Mouse (Mus musculus) liver, embryonic 15.5 days (tissue): ENCODE measurements around the gene Fam98a. TPM values are rescaled to one million over a fixed set of nuclear protein-coding genes. Genes with fewer than 3 reads are reported as not detected.

Source experiments
- ATAC-seq: fragments of 200-750 bp; cut with Nextera tagmentation; 2 replicates; pipeline ENCODE4 v1.8.0; 2017; ENCODE audit warnings: moderate number of reproducible peaks, mild to moderate bottlenecking, moderate library complexity; ENCODE audit not compliant: insufficient read depth
- H3K27ac ChIP-seq: fragments of 300-500 bp; sonication (generic); replicated peaks from 2 replicates; pipeline ENCODE4 v1.5.1; 2015; ENCODE audit warnings: mild to moderate bottlenecking, inconsistent platforms
- H3K27me3 ChIP-seq: fragments of 300-500 bp; sonication (generic); 2 replicates; pipeline ENCODE4 v1.6.1; 2015; ENCODE audit warnings: mild to moderate bottlenecking, inconsistent platforms
- H3K36me3 ChIP-seq: fragments of 300-500 bp; sonication (generic); replicated peaks from 2 replicates; pipeline ENCODE4 v1.6.1; 2015; ENCODE audit warnings: moderate library complexity, mild to moderate bottlenecking, inconsistent platforms
- H3K4me1 ChIP-seq: fragments of 300-500 bp; sonication (generic); replicated peaks from 2 replicates; pipeline ENCODE4 v1.6.1; 2015; ENCODE audit warnings: inconsistent platforms
- H3K4me2 ChIP-seq: fragments of 300-500 bp; sonication (generic); 2 replicates; pipeline ENCODE4 v1.6.1; 2015; ENCODE audit warnings: moderate library complexity, mild to moderate bottlenecking, inconsistent platforms
- H3K4me3 ChIP-seq: fragments of 300-500 bp; sonication (generic); replicated peaks from 2 replicates; pipeline ENCODE4 v1.5.1; 2015; ENCODE audit warnings: mild to moderate bottlenecking, inconsistent platforms
- H3K9ac ChIP-seq: fragments of 300-500 bp; sonication (generic); 2 replicates; pipeline ENCODE4 v1.6.1; 2015; ENCODE audit warnings: moderate library complexity, mild to moderate bottlenecking, inconsistent platforms
- H3K9me3 ChIP-seq: fragments of 300-500 bp; sonication (generic); replicated peaks from 2 replicates; pipeline ENCODE4 v1.6.1; 2016; ENCODE audit warnings: inconsistent platforms
- WGBS: fragments of 180-500 bp; shearing (Covaris S2); methylation state at CpG from one replicate; pipeline ENCODE4 v1.1.7; 2015; ENCODE audit warnings: mixed read lengths; ENCODE audit not compliant: insufficient replicate concordance; 5-methylcytosine and 5-hydroxymethylcytosine counted together
- polyA plus RNA-seq: library from polyadenylated mRNA; unstranded; fragments of >200 nt; fragmentation: Nextera tagmentation; extraction: Ambion mirVana; gene quantifications from 2 replicates; pipeline ENCODE4 v1.2.1, GENCODE M21; 2015

The Fam98a gene
- polyA plus RNA-seq, result 14.5 and 14.8 TPM in 2 replicates

DNA sequence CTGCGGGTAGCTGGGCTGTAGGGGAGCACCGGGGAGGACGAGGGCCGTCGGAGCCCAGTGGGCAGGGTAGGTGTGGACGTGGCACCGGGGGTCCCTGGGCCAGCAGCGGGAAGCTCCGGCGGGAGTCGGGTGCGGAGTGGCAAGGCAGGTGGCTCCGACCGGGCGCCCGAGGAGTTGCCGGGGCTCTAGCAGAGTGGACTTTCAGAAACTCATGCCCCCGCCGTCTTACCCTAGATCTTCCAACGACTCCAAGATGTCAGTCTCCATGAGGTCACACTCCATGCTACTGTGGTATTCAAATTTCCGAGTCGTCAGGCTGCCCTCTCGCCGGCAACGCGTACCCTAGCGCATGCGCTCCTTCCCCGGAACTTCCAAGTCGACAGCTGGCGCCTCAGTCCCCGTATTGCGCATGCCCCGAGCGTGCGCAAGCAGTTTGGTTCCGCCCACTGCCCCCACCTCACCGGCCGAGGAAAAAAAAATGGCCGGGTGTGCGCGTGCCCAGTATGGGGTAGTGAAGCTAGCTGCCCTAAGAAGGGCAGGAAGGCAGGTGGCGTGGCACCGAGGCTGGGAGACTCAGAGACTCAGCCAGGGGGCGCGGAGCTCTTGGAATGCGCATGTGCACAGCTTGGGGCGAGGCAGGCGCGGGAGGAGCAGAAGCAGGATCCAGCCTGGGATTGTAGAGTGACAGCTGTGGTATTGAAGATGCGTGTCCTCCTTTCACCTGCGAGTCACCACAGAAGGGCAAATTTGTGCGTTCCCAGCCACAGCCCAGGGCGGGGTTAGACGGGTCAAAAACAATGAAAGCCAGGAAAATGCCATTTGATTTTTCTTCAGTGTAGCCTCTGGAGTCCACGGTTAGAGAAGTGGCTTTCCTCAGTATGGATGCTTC lies at the start of gene Fam98a:
Fam98a (minus strand) TSS at position 435 of the 889 bp plus-strand sequence.
- under 1% methylated on average over 56 of the region's 56 CpGs for WGBS
- H3K9me3 ChIP-seq, result no peaks in the 10 kb centered on the region
- H3K4me3 ChIP-seq, result peak within 1 kb of the TSS; percentile 76
- peak within 1 kb of the TSS; percentile 90 for H3K4me2 ChIP-seq
- peaks cover 26% of the 10 kb centered on the region for H3K4me1 ChIP-seq
- H3K27me3 ChIP-seq, result no peaks in the 10 kb centered on the region
- H3K9ac ChIP-seq, result peak within 1 kb of the TSS; percentile 76
- peaks cover 8% of the 10 kb centered on the region for H3K36me3 ChIP-seq
- H3K27ac ChIP-seq, result peak within 1 kb of the TSS; percentile 61
- ATAC-seq, result peak; percentile 97

GRCm38 (mm10) chr17:75598652-75599051 lies 46.9 kb upstream of the Fam98a start:
- Histone ChIP-seq H3K9me3 (no peaks in the 10 kb centered on the region), H3K4me3 (no peak overlapping the region), H3K4me1 (no peaks in the 10 kb centered on the region), H3K4me2 (no peak overlapping the region), H3K36me3 (no peaks in the 10 kb centered on the region), H3K27me3 (no peaks in the 10 kb centered on the region), H3K9ac (no peak overlapping the region), H3K27ac (0 out of 2 replicates have a peak overlapping the region, but pooled peaks have one; percentile 10)
- 51% methylated on average over 3 of the region's 3 CpGs for WGBS
- ATAC-seq, result peak; percentile 57

- no peak overlapping the region for H3K27ac ChIP-seq
Observed at GRCm38 (mm10) chr17:75582738-75583137, 31.0 kb upstream of the Fam98a start.

DNA sequence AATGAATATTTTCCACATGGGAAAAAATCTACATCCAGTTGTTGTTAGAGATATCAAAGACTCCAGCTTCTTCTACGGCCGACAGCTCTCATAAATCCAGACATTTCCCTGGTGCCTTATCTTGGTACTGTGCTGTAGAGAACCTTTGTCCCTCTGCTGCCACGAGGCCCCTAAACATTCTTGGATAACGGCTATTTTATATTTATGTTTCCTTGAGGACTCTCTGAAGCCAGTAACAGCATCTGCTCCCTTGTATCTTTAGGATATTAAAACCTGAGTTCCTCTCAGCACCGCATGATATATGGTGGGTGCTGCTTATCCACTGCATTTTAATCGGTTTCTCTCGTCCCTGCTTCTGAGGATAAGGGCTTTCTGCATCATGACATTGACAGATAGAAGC lies 23.9 kb upstream of the Fam98a start:
- Histone ChIP-seq H3K9me3 (no peaks in the 10 kb centered on the region), H3K27me3 (no peaks in the 10 kb centered on the region), H3K4me3 (no peak overlapping the region), H3K4me1 (no peaks in the 10 kb centered on the region), H3K36me3 (no peaks in the 10 kb centered on the region), H3K4me2 (no peak overlapping the region), H3K9ac (no peak overlapping the region), H3K27ac (no peak overlapping the region)
- ATAC-seq, result no peak
- 52% methylated on average over 7 of the region's 7 CpGs for WGBS

More at GRCm38 (mm10) chr17:75582738-75583137, 31.0 kb upstream of the Fam98a start:
- Histone ChIP-seq H3K4me2 (no peak overlapping the region), H3K9me3 (no peaks in the 10 kb centered on the region), H3K36me3 (no peaks in the 10 kb centered on the region), H3K4me3 (no peak overlapping the region), H3K9ac (no peak overlapping the region), H3K4me1 (no peaks in the 10 kb centered on the region), H3K27me3 (no peaks in the 10 kb centered on the region)
- ATAC-seq, result no peak
- 56% methylated on average over 1 of the region's 1 CpGs for WGBS

DNA sequence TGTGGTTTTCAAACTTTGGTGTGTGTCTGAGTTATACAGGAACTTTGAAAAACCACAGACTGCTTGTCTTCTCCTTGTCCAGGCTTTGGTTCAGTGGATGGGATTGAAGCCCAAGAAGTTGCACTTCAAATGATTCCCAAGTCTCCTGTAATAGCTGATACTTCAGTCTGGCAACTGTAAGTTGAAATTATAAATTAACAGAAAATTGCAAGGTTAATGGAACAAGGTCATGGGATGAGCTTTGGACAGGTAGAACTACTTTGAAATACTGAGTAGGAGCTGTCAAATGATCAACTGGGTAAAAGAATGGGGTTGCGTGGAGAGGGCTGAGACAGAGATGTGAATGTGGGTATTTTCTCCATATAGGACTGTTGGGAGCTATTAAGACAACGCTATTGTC lies 6.3 kb upstream of the Fam98a start:
- no peaks in the 10 kb centered on the region for H3K27me3 ChIP-seq
- H3K4me3 ChIP-seq, result no peak overlapping the region
- no peak overlapping the region for H3K27ac ChIP-seq
- H3K9me3 ChIP-seq, result no peaks in the 10 kb centered on the region
- 78% methylated on average over 2 of the region's 2 CpGs for WGBS
- no peak overlapping the region for H3K4me2 ChIP-seq
- no peak overlapping the region for H3K9ac ChIP-seq
- no peaks in the 10 kb centered on the region for H3K36me3 ChIP-seq
- no peaks in the 10 kb centered on the region for H3K4me1 ChIP-seq
- ATAC-seq, result no peak

- Histone ChIP-seq H3K4me3 (no peak overlapping the region), H3K27ac (no peak overlapping the region), H3K4me2 (no peak overlapping the region), H3K9ac (no peak overlapping the region), H3K27me3 (no peaks in the 10 kb centered on the region), H3K36me3 (no peaks in the 10 kb centered on the region), H3K4me1 (peaks cover 6% of the 10 kb centered on the region), H3K9me3 (no peaks in the 10 kb centered on the region)
- ATAC-seq, result no peak
- WGBS, result 56% methylated on average over 3 of the region's 3 CpGs
Observed at GRCm38 (mm10) chr17:75557031-75557430, 5.3 kb upstream of the Fam98a start.

- peaks cover 17% of the 10 kb centered on the region for H3K36me3 ChIP-seq
- peak overlapping the region; percentile 76 for H3K9ac ChIP-seq
- no peaks in the 10 kb centered on the region for H3K27me3 ChIP-seq
- ATAC-seq, result no peak
- peak overlapping the region; percentile 90 for H3K4me2 ChIP-seq
- H3K4me3 ChIP-seq, result peak overlapping the region; percentile 76
- peaks cover 26% of the 10 kb centered on the region for H3K4me1 ChIP-seq
- no peaks in the 10 kb centered on the region for H3K9me3 ChIP-seq
- peak overlapping the region; percentile 61; the same call in 1 of the 2 replicates for H3K27ac ChIP-seq
- 29% methylated on average over 11 of the region's 11 CpGs for WGBS
Observed at GRCm38 (mm10) chr17:75550771-75551413, 854 bp downstream of the Fam98a start.

DNA sequence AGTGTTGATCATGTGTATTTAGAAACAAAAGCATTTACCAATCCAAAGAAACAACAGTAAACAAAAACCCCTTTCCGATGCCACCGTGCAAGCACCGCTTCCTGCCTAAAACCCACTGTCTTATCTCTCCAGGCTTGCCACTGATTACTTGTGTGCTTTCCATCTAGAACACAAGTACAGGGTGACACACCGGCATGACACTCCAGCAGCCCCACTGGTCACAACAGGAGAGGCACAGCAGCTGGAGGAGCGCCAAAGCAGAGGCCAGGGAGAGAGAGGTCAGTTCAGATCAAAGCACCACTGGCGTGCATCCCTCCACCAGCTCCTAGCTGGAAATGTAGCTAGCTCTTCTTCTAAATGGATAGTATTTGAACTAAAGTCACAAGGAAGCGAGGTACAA lies 7.5 kb downstream of the Fam98a start:
- Histone ChIP-seq H3K36me3 (peaks cover 49% of the 10 kb centered on the region), H3K4me3 (no peak overlapping the region), H3K9ac (no peak overlapping the region), H3K27me3 (no peaks in the 10 kb centered on the region), H3K27ac (no peak overlapping the region), H3K4me1 (peaks cover 23% of the 10 kb centered on the region), H3K4me2 (no peak overlapping the region), H3K9me3 (no peaks in the 10 kb centered on the region)
- 33% methylated on average over 7 of the region's 7 CpGs for WGBS
- ATAC-seq, result no peak; the same call in 1 of the 2 replicates

- ATAC-seq, result 0 out of 2 replicates have a peak, but pooled peaks have one; percentile 15
- WGBS, result 12% methylated on average over 7 of the region's 7 CpGs
- Histone ChIP-seq H3K9me3 (no peaks in the 10 kb centered on the region), H3K4me1 (peaks cover 21% of the 10 kb centered on the region), H3K4me2 (no peak overlapping the region), H3K36me3 (peaks cover 57% of the 10 kb centered on the region), H3K9ac (no peak overlapping the region), H3K27ac (no peak overlapping the region), H3K4me3 (no peak overlapping the region), H3K27me3 (no peaks in the 10 kb centered on the region)
Observed at GRCm38 (mm10) chr17:75543434-75543833, 8.3 kb downstream of the Fam98a start.

DNA sequence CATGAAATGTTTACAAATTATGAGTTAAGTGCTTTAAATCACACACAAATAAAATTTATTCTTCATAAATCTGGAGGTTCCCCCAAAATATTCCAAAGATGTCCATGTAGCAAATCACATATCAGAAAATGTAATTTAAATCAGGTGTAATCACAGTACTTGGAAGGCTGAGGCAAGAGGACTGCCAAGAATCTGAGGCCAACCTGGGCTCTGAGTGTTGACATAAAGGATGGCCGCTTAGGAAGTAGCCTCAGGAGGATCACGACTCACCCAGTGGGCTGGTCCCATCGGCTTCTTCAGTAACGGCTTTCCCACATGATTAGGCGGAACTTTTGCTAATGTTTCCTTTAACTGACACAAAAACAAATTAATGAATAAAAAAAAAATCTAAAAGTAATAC lies 11.9 kb downstream of the Fam98a start:
- Histone ChIP-seq H3K4me3 (no peak overlapping the region), H3K36me3 (peaks cover 43% of the 10 kb centered on the region), H3K9ac (no peak overlapping the region), H3K27ac (no peak overlapping the region), H3K27me3 (no peaks in the 10 kb centered on the region), H3K4me1 (peaks cover 13% of the 10 kb centered on the region), H3K4me2 (no peak overlapping the region), H3K9me3 (no peaks in the 10 kb centered on the region)
- ATAC-seq, result no peak
- WGBS, result 80% methylated on average over 5 of the region's 5 CpGs

DNA sequence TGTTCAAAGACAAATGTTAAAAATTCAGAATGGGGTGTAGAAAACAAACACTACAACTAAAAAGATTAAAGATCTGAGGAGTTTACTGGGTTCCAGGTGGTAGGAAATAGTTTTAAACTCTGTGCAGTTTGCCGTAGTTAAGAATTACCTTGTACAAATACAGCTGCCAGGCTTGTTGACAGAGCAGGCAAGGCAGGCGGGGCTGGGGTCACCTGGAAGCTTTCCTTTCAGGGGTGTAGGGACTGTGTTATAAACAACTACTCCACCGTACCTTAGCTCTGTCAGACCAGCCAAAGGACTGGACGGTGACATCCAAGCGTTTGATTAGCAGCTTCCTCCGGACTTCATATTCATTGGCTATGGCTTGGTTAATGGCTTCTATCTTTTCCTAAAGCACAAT lies 12.6 kb downstream of the Fam98a start:
- H3K27me3 ChIP-seq, result no peaks in the 10 kb centered on the region
- peak overlapping the region; percentile 29; the same call in 1 of the 2 replicates for H3K27ac ChIP-seq
- ATAC-seq, result peak; percentile 55; the same call in 1 of the 2 replicates
- H3K4me2 ChIP-seq, result peak overlapping the region; percentile 15; the same call in 1 of the 2 replicates
- H3K9me3 ChIP-seq, result no peaks in the 10 kb centered on the region
- H3K4me1 ChIP-seq, result peaks cover 6% of the 10 kb centered on the region; the same call in 1 of the 2 replicates
- H3K4me3 ChIP-seq, result no peak overlapping the region
- 73% methylated on average over 6 of the region's 6 CpGs for WGBS
- no peak overlapping the region for H3K9ac ChIP-seq
- peaks cover 40% of the 10 kb centered on the region for H3K36me3 ChIP-seq
